Mouse (Mus musculus): ENCODE measurements around the gene Olfr671. TPM values are rescaled to one million over a fixed set of nuclear protein-coding genes. Genes with fewer than 3 reads are reported as not detected.
"Not testable (repeated sequence)": the region's sequence is repeated elsewhere in the genome, so short reads cannot be mapped to it uniquely, and the experiment has no call there.

Olfr671 gene
- total RNA-seq (2021) = not detected
- long read RNA-seq = 0 reads

DNA sequence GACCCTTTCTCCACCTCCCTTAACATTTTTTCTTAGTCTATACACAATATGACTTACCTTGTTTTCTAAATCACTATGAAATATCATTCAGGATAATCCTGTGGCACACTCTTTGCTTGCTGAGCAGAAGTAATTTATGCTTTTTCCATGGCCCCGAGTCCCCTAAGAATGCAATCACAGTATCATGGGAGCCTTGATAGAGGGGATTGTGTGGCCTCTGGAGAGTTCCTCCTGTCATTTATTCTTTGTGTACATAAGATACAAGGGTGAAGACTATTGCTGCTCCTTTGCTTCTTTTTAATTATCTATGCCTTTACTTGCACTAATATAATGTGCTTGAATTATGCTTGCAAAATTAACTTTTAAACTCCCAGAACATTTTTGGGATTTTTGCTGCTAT lies at the start of gene Olfr671:
TSS of gene Olfr671 (minus strand) at position 101 of the 400 bp plus-strand sequence.
- no peak for DNase-seq (ENCODE audit: low spot score in 2 of 2)

DNA sequence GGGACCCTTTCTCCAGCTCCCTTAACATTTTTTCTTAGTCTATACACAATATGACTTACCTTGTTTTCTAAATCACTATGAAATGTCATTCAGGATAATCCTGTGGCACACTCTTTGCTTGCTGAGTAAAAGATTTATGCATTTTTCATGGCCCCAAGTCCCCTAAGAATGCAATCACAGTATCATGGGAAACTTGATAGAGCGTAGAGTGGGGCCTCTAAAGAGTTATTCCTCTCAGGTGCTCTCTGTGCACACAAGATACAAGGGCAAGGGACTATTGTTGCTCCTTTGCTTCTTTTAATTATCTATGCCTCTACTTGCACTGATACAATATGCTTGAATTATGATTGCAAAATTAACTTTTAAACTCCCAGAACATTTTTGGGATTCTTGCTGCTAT lies 49.4 kb upstream of the Olfr671 start, which contains the start of gene Olfr675:
TSS of gene Olfr675 (minus strand) at position 101 of the 400 bp plus-strand sequence.
- DNase-seq (ENCODE audit: low spot score in 2 of 2) = no peak

DNA sequence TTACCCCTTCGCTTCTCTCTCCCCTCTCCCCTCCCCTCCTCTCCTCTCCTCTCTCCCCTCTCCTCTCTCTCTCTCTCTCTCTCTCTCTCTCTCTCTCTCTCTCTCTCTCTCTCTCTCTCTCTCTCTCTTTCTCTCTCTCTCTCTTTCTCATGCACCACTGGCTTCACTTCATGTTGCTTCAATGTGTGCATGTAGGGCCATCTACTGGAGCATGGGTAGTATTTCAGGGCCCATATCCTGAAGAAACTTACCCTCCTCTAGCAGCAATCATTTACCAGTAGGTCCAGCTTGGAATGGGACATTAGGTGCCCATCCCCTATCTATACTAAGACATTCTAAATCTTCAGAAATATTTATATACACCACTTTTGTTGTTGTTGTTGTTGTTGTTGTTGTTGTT lies 43.6 kb upstream of the Olfr671 start:
- no peak for DNase-seq (ENCODE audit: low spot score in 2 of 2)

DNA sequence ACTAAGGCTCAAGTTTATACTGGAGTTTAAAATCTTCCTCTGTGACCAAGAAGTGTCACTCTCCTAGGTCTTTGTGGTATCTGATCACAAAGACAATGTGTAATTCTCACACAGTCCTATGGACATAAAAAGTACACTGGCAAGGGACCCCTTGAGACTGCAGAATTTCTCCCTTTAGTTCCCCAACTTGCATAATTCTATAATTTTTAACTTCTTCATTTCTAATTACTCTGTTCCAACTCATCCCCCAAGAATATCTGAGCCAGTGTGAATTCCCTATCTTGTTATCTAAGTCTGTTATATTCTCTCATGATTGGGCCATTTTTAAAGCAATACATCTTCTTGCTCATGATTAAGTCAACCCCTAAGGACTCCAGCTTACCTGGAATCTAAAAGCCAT lies 23.0 kb upstream of the Olfr671 start, which contains the start of gene Olfr672:
TSS of gene Olfr672 (minus strand) at position 101 of the 400 bp plus-strand sequence.
- DNase-seq (ENCODE audit: low spot score in 2 of 2) = no peak

DNA sequence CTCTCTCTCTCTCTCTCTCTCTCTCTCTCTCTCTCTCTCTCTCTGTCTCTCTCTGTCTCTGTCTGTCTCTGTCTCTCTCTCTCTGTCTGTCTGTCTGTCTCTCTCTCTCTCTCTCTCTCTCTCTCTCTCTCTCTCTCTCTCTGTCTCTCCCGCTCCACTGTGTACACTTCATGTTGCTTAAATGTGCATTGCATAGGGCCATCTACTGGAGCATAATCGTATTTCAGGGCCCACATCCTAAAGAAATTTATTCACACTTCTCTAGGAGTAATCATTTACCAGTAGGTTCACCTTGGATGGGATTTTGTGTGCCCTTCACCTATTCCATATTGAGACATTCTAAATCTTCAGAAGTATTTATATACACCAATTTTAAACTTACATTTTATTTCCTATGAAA lies 6.4 kb downstream of the Olfr671 start:
- DNase-seq (ENCODE audit: low spot score in 2 of 2) = not testable (repeated sequence)

DNA sequence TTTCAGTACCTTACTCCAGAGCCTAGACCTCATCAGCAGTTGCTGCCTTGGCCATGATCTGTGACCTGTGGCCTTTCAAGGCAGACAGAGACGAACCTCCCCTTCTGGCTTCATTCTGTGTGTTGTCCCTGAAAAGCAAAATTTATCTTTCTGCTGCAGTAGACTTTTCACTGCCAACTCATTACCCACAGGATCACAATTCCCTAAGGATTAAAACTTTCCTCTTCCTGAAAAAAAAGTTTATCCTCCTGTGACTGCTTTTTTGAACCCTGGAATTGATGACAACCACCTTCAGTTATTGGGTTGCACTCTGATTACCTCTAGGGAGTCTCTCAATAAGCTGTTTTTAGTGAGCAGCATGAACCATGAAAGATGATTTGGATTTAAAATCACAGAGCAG lies 16.4 kb downstream of the Olfr671 start, which contains the start of gene Olfr670:
TSS of gene Olfr670 (minus strand) at position 101 of the 400 bp plus-strand sequence.
- no peak for DNase-seq (ENCODE audit: low spot score in 2 of 2)

DNA sequence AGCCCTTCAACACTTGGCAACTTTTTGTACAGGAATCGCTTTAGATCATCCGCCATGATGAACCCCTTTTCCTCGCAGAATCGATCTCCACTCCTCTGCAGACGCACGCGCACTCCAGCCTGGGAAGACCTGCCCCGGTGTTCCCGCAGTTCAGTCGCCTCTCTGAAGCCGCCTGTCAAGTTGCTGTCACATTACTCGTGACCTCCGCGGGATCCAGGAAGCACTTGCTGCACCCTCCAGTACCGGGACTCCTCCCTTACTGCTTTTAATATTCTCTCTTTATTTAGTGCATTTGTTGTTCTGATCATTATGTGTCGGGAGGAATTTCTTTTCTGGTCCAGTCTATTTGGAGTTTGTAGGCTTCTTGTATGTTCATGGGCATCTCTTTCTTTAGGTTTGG lies 28.7 kb downstream of the Olfr671 start:
- not testable (repeated sequence) for DNase-seq (ENCODE audit: low spot score in 2 of 2)

DNA sequence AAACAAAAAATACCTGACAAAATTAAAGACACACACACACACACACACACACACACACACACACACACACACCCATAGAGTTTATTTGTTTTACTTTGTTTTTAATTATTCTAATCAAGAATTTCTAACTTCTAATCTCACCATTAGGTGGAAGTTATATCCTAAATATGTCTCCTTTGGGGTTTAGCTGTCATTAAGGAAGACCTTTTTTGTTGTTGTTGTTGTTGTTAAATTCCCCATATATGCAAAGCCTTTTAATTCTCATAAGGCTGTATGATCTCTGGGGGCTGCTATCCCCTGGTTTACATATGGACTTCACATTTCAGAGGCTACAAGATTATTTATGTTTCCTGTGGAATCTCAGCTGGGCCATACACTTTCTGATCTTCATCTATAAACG lies 45.0 kb downstream of the Olfr671 start, which contains the start of gene Olfr669:
TSS of gene Olfr669 (plus strand) at position 301 of the 400 bp plus-strand sequence.
- no peak for DNase-seq (ENCODE audit: low spot score in 2 of 2)

DNA sequence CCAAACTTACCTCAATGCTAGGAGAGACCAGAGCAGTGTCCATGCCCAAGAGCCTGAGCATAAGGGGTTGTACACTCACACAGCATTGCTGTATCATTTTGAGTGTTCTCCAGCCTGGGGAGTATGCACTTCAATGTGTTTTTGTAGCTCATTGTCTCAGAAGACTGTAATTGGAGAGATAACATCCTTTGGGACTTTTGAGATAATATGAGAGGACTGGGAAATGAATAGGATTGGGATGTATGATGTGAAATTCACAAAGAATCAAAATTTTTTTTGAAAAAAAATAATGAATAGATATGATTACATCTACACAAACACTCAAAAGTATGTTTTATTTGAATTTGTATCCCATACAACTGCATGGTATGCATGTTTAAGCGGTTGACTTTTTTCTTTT lies 51.0 kb downstream of the Olfr671 start, which contains the start of gene Olfr668:
TSS of gene Olfr668 (minus strand) at position 101 of the 400 bp plus-strand sequence.
- DNase-seq (ENCODE audit: low spot score in 2 of 2) = no peak

Other genes starting within 250 kb of the Olfr671 start
- not detected for gene Usp17le, start 201.7 kb downstream of the Olfr671 start, total RNA-seq (2021)
- not detected for gene Usp17lb, start 136.5 kb downstream of the Olfr671 start, total RNA-seq (2021)
- gene Usp17la, start 122.1 kb downstream of the Olfr671 start, total RNA-seq (2021) = not detected
- not detected for gene Olfr665, start 101.1 kb downstream of the Olfr671 start, total RNA-seq (2021)
- not detected for gene Olfr666, start 83.2 kb downstream of the Olfr671 start, total RNA-seq (2021)
- gene Olfr667, start 57.6 kb downstream of the Olfr671 start, total RNA-seq (2021) = not detected
- not detected for gene Olfr668, start 51.1 kb downstream of the Olfr671 start, total RNA-seq (2021)
- gene Olfr669, start 44.9 kb downstream of the Olfr671 start, total RNA-seq (2021) = not detected
- not detected for gene Olfr670, start 16.5 kb downstream of the Olfr671 start, total RNA-seq (2021)
- gene Olfr672, start 22.9 kb upstream of the Olfr671 start, total RNA-seq (2021) = not detected
- not detected for gene Olfr675, start 49.3 kb upstream of the Olfr671 start, total RNA-seq (2021)
- not detected for gene Olfr676, start 53.6 kb upstream of the Olfr671 start, total RNA-seq (2021)
- gene Olfr677, start 72.2 kb upstream of the Olfr671 start, total RNA-seq (2021) = not detected
- gene Olfr678, start 85.3 kb upstream of the Olfr671 start, total RNA-seq (2021) = not detected
- gene Olfr679, start 102.1 kb upstream of the Olfr671 start, total RNA-seq (2021) = not detected
- not detected for gene Olfr680-ps1, start 113.7 kb upstream of the Olfr671 start, total RNA-seq (2021)
- not detected for gene Olfr681, start 137.7 kb upstream of the Olfr671 start, total RNA-seq (2021)
- gene Olfr683, start 167.9 kb upstream of the Olfr671 start, total RNA-seq (2021) = not detected
- gene Olfr684, start 184.5 kb upstream of the Olfr671 start, total RNA-seq (2021) = not detected
- gene Olfr685, start 206.9 kb upstream of the Olfr671 start, total RNA-seq (2021) = not detected
- not detected for gene Olfr686, start 228.4 kb upstream of the Olfr671 start, total RNA-seq (2021)